Mouse (Mus musculus): ENCODE results near the gene Pim1.
"Not testable (repeated sequence)": the region's sequence is repeated elsewhere in the genome, so short reads cannot be mapped to it uniquely, and the experiment has no call there.

Gene Pim1

DNA sequence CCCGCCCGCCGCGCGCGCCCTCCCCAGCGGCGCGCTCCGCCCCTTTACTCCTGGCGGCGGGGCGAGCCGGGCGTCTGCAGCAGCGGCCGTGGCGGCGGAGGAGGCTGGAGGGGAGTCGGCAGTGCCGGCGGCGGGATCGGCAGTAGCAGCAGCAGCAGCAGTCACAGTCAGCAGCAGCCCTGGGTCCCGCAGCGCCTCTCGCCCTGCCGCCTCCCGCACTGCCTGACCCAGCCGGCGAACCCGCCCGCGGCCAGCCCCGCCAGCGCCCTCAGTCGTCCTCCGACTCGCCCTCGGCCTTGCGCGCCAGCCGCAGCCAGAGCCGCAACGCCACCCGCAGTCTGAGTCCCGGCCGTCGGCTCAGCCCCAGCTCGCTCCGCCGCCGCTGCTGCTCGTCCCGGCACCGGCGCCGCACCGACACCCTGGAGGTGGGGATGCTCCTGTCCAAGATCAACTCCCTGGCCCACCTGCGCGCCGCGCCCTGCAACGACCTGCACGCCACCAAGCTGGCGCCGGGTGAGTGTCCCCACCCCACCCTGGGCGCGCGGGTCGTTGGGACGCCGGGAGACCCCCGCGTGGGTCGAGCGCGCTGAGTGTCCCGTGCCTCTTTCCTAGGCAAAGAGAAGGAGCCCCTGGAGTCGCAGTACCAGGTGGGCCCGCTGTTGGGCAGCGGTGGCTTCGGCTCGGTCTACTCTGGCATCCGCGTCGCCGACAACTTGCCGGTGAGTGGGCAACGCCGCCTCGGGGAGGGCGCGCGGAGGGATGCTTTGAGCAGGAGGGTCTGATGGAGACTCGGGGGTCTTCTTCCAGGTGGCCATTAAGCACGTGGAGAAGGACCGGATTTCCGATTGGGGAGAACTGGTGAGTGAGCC lies at the start of gene Pim1:
Gene Pim1 (plus strand): TSS at position 41 of the 869 bp plus-strand sequence.
- peak; percentile 70 to 71 for DNase-seq

DNA sequence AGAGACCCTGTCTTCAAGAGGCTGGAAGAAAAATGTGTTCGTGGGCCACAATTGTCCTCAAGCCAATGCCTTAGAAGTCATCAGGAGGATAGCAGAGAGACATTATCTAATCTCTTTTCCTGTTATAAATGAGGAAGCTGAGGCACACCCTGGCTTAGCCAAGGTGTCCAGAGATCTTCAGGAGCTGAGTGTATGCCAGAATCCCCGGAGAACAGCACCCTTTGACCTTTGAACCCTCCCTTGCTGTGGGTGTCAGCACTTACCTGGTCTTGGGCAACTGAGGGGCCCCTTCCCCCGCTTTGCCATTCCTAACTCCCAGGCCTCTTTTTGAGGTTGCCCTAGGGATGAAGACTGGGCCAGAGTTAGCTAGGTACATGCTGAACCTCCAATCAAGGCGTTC lies 49.0 kb upstream of the Pim1 start:
- no peak for DNase-seq

GRCm38 (mm10) chr17:29442131-29442557 lies 48.4 kb upstream of the Pim1 start:
- DNase-seq = no peak

DNA sequence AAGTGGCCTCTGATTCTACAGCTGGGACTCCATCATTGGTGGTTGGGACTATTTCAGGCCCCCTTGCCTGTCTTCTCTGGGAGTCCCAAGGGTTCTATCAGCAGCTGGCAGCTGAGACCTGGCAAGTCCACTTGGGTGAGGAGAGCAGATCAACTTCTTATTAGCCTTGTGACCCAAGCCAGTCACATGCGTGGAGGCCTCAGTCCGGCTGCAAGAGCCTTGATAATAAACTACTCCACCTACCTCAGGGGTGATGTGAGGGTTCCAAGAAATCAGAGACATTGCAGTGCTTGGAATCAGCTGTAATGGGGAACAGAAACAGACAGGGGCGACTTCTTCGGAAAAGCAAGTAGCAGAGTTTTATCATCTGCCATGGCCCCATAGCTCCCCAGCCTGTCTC lies 46.8 kb upstream of the Pim1 start:
- no peak for DNase-seq

DNA sequence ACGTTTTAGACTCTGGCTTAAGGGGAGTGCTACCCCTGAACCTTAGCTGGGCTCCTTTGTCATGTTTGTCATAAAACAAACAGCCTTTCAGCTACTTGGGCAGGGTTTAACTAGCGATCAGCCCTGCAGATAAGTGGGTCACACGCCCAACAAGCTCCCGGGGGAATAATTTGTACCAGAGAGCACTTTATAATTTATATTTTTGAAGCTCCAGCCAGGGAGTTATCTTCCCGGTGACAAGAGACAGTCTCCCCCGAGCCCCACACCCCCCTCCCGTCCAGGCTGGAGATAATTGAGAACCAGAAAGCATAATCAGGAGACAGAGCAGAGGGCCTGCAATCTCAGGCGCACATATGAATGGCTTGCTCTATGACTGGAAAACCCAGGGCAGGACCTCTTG lies 45.5 kb upstream of the Pim1 start:
- DNase-seq = no peak

- DNase-seq = no peak
These were observed 43.2 kb upstream of the Pim1 start for GRCm38 (mm10) chr17:29447323-29447722.

GRCm38 (mm10) chr17:29448055-29448454 lies 42.5 kb upstream of the Pim1 start:
- DNase-seq = no peak

- DNase-seq = no peak
These were observed 42.0 kb upstream of the Pim1 start for GRCm38 (mm10) chr17:29448561-29448960.

GRCm38 (mm10) chr17:29450899-29451840 lies 39.4 kb upstream of the Pim1 start:
- peak; percentile 72 to 79 for DNase-seq

- no peak for DNase-seq
These were observed 38.7 kb upstream of the Pim1 start for GRCm38 (mm10) chr17:29451841-29452210.

GRCm38 (mm10) chr17:29454119-29454518 lies 36.4 kb upstream of the Pim1 start:
- DNase-seq = not testable (repeated sequence)

DNA sequence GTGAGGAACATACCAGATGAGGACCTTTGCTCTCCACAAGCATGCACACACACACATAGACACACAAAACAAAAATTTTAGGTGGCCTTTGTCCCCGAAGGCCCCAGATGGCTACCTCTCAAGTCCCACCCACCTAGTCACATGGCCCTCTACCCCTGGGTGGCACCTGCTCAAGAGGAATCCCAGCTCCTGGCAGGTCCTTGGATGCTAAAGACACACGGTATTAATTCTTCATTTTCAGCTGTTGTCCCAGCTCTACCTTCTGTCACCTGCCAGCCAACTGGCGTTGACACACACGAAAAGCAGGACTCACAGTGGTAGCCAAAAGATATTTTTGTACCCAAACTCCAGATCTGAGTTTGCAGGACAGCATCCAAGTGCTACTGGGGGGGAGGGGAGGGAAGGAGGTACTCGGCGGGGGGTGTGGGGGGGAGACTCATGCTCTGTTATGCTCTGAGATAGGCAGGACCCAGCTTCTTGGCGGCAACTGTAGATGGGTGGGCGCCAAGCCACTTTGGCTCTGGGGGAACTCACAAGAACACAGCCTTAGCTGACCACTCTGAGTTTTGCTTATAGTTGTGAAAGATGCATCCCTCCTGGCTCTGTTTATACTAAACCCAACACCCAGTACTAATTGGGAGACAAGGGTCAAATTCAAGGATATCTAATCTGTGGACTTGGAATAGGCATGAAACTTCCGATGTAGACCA lies 35.0 kb upstream of the Pim1 start:
- DNase-seq = peak in 1 of 2 experiments; percentile 80

GRCm38 (mm10) chr17:29456476-29456875 lies 34.1 kb upstream of the Pim1 start:
- DNase-seq = no peak

- no peak for DNase-seq
These were observed 33.6 kb upstream of the Pim1 start for GRCm38 (mm10) chr17:29456926-29457325.

DNA sequence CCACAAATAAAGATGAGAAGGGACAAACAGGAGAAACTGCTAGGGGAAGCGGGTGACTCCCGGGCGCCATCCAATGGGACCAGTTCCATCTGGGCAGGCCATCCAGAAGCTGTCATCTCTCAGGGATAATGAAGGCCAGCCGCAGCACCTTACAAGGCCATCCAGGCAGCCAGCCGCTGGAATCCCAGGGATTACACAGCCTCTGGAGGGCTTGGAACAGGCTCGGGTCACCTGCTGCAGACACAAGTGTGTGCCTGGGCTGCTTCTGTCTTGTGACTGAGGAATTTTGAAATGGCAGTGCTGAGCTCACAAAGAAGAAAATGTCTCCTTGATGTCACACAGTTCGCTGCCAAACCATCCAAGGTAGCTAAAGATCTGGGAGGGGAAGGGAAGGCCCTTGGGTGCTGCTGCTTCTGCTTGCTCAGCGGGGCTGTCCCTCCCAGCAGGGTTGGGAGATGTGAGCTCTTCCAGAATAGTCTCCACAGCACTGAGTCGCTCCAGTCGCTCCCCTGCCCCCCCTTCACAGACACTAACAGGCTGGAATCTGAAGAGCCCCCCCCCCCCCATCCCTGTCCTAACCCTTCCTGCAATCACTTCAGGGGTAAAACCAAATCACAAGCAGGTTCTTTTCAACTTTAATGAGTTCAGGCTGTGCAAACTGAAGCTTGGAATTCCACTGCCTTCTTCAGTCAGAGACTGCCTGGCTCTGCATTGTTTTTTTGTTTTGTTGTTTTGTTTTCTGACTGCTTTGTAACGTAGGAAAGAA lies 32.6 kb upstream of the Pim1 start:
- no peak for DNase-seq

GRCm38 (mm10) chr17:29459321-29460118 lies 31.0 kb upstream of the Pim1 start:
- DNase-seq = peak; percentile 66 to 78

GRCm38 (mm10) chr17:29460119-29460505 lies 30.4 kb upstream of the Pim1 start:
- DNase-seq = peak in 1 of 2 experiments; percentile 68

DNA sequence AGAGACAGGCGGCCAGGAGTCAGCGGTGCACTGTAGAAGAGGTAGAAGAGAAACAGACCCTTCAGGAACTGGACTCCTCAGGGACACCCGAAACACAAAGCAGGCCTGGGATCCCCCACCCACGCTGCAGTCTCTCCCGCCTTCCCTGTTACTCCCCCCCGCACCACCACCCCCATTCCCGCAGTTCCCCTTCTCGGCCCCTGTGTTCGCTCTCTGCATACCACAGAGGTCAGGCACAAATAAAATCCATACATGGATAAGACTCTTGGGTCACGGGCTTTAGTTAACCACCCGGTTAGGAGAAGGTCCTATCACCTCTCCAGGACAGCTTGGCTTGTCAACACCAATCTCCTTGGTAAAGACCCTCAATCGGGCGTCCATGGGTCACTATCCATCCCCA lies 26.9 kb upstream of the Pim1 start:
- DNase-seq = no peak

- no peak for DNase-seq
These were observed 26.5 kb upstream of the Pim1 start for GRCm38 (mm10) chr17:29464068-29464467.

DNA sequence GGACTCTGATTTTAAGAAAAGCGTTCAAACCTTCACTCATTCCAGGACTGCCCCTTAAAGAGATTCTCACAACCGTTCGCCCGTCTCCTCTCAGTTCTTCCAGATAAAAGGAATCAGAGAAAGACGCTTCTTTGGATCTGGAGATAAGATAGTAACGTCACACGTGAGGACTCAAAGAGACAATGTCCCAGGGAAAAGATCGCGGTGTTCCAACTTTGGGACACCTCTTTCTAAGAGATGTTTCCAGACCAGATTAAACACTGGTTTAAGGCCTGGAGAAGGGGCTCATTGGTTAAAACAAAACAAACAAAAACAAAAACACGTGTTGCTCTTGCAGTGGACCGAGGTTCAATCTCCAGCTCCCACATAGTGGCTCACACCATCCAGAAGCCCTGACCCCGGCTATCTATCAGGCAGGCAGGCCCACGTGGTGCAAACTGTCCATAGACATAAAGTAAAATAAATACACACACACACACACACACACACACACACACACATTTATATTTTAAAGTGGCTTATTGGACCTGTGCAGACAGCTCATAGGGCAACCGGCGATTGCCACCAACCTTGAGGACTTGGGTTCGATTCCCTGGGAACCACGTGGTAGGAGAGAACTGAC lies 25.9 kb upstream of the Pim1 start:
- DNase-seq = no peak
